Mouse (Mus musculus) testis, adult 2 months (tissue): ENCODE measurements at regions not wholly inside any gene's neighbourhood (a gene's known extent, or its start where the extent isn't known, plus 50 kb on each side); places are given as distances from the start of the nearest gene placed in this dataset.

ENCODE experiments used
- CTCF ChIP-seq: fragments of 200-500 bp; IDR thresholded peaks from 2 replicates; pipeline ENCODE4 v1.5.1; 2012; ENCODE audit warnings: low read depth, mild to moderate bottlenecking, inconsistent platforms, low read length, moderate library complexity; ENCODE audit not compliant: control insufficient read depth, insufficient read depth, insufficient replicate concordance
- POLR2A ChIP-seq: fragments of 200-500 bp; IDR thresholded peaks from 2 replicates; pipeline ENCODE4 v1.6.1; 2012; ENCODE audit warnings: low read depth, mild to moderate bottlenecking, inconsistent platforms, low read length, moderate library complexity; ENCODE audit not compliant: control insufficient read depth

DNA sequence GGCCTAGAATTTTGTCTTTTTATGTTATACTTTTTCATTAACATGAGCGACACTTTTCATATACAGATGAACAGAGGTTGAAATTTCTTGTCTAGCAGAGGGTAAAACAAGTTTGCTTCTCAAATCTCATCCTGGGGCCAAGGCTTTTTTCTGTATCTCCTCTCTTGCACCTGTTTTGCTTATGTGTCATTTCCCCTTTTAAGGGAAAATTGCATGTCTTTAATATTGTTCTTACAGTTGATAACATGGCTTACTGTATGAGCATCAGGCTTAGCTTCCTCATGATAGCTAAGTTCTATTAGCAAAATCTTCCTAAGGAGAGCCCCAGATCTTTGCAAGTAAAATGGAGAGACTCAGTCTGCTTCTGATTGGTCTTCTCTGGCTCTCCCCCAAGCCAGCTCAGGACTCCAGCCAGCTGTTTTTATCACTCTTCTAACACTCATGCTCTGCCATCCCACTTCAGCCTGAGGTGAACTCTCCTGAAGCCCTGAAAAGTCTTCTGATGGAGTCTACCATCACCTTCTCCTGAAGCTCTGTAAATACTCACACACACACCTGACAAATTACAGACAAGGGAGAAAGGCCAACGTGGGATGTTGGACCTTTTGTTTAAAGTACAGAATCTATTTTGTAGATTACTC is 160.8 kb downstream of the Wdr20rt start:
- TF ChIP-seq CTCF (no peak), POLR2A (no peak)
